Mouse (Mus musculus) erythroblast, embryonic 14.5 days (primary cell): ENCODE data around the gene Cacna1a.

Experiments
- GATA1 ChIP-seq: IDR thresholded peaks from 2 replicates; pipeline ENCODE4 v1.6.1; 2012; ENCODE audit warnings: low read length, inconsistent platforms, mixed read lengths
- TAL1 ChIP-seq: IDR thresholded peaks from 3 replicates; pipeline ENCODE4 v1.6.1; 2012; ENCODE audit warnings: low read length, inconsistent platforms, mixed read lengths

GRCm38 (mm10) chr8:84502638-84503037, 114.4 kb downstream of the Cacna1a start:
- TF ChIP-seq GATA1 (no peak), TAL1 (no peak)
